Mouse (Mus musculus) stomach, embryonic 14.5 days (tissue): ENCODE measurements at regions not wholly inside any gene's neighbourhood (a gene's known extent, or its start where the extent isn't known, plus 50 kb on each side); places are given as distances from the start of the nearest gene placed in this dataset.

ENCODE experiments used
- ATAC-seq: fragments of 200-750 bp; cut with Nextera tagmentation; 2 replicates; pipeline ENCODE4 v1.8.0; 2017; ENCODE audit warnings: low read depth, moderate TSS enrichment; ENCODE audit not compliant: insufficient number of reproducible peaks, insufficient read depth, low FRiP score
- H3K27ac ChIP-seq: fragments of 300-500 bp; sonication (generic); 2 replicates; pipeline ENCODE4 v1.5.1; 2014; ENCODE audit warnings: mild to moderate bottlenecking, low read length, moderate library complexity, mixed read lengths
- H3K27me3 ChIP-seq: fragments of 300-500 bp; sonication (generic); 2 replicates; pipeline ENCODE4 v1.6.1; 2014; ENCODE audit warnings: low read length, control low read depth, mixed read lengths; ENCODE audit not compliant: control insufficient read depth, insufficient read depth
- H3K36me3 ChIP-seq: fragments of 300-500 bp; sonication (generic); 2 replicates; pipeline ENCODE4 v1.6.1; 2014; ENCODE audit warnings: mild to moderate bottlenecking, control low read depth, low read length, moderate library complexity, mixed read lengths; ENCODE audit not compliant: control insufficient read depth, insufficient read depth
- H3K4me1 ChIP-seq: fragments of 300-500 bp; sonication (generic); 2 replicates; pipeline ENCODE4 v1.6.1; 2014; ENCODE audit warnings: low read length, control low read depth, mixed read lengths; ENCODE audit not compliant: control insufficient read depth, insufficient read depth
- H3K4me2 ChIP-seq: fragments of 300-500 bp; sonication (generic); replicated peaks from 2 replicates; pipeline ENCODE4 v1.6.1; 2014; ENCODE audit warnings: low read depth, low read length, control low read depth
- H3K4me3 ChIP-seq: fragments of 300-500 bp; sonication (generic); 2 replicates; pipeline ENCODE4 v1.5.1; 2014; ENCODE audit warnings: low read depth, low read length, control low read depth
- H3K9ac ChIP-seq: fragments of 300-500 bp; sonication (generic); replicated peaks from 2 replicates; pipeline ENCODE4 v1.6.1; 2014; ENCODE audit warnings: low read depth, mild to moderate bottlenecking, control low read depth, low read length, moderate library complexity, mixed read lengths
- H3K9me3 ChIP-seq: fragments of 300-500 bp; sonication (generic); 2 replicates; pipeline ENCODE4 v1.6.1; 2016; ENCODE audit warnings: low read depth, low read length, control low read depth; ENCODE audit not compliant: control insufficient read depth
- WGBS: fragments of 180-500 bp; shearing (Covaris S2); extraction: QIAGEN DNeasy Blood & Tissue Kit; methylation state at CpG from one replicate; pipeline ENCODE4 v1.1.7; 2014; 5-methylcytosine and 5-hydroxymethylcytosine counted together

GRCm38 (mm10) chr1:186448841-186449650 is 256.7 kb downstream of the Tgfb2 start:
- no peak for ATAC-seq
- H3K4me2 ChIP-seq = no peak overlapping the region
- H3K9me3 ChIP-seq = no peaks in the 10 kb centered on the region
- no peaks in the 10 kb centered on the region for H3K36me3 ChIP-seq
- H3K4me3 ChIP-seq = no peak overlapping the region
- H3K27ac ChIP-seq = no peak overlapping the region
- no peak overlapping the region for H3K9ac ChIP-seq
- peaks cover 8% of the 10 kb centered on the region; the same call in 1 of the 2 replicates for H3K4me1 ChIP-seq
- 26% methylated on average over 16 of the region's 16 CpGs for WGBS
- H3K27me3 ChIP-seq = no peaks in the 10 kb centered on the region

- WGBS = 45% methylated on average over 1 of the region's 1 CpGs
- no peaks in the 10 kb centered on the region for H3K27me3 ChIP-seq
- ATAC-seq = no peak
These were observed 258.3 kb downstream of the Tgfb2 start for GRCm38 (mm10) chr1:186447521-186447920.

GRCm38 (mm10) chr1:186444701-186445131 is 261.1 kb downstream of the Tgfb2 start:
- 57% methylated on average over 5 of the region's 5 CpGs for WGBS
- H3K27me3 ChIP-seq = no peaks in the 10 kb centered on the region
- no peak overlapping the region for H3K4me3 ChIP-seq
- H3K27ac ChIP-seq = no peak overlapping the region
- ATAC-seq = no peak
- no peaks in the 10 kb centered on the region for H3K9me3 ChIP-seq
- peaks cover 8% of the 10 kb centered on the region; the same call in 1 of the 2 replicates for H3K4me1 ChIP-seq
- no peaks in the 10 kb centered on the region for H3K36me3 ChIP-seq
- H3K9ac ChIP-seq = no peak overlapping the region
- H3K4me2 ChIP-seq = no peak overlapping the region

More at GRCm38 (mm10) chr1:186447521-186447920, 258.3 kb downstream of the Tgfb2 start:
- no peaks in the 10 kb centered on the region for H3K9me3 ChIP-seq
- H3K4me1 ChIP-seq = peaks cover 8% of the 10 kb centered on the region; the same call in 1 of the 2 replicates
- no peak overlapping the region for H3K27ac ChIP-seq
- H3K4me3 ChIP-seq = no peak overlapping the region
- no peaks in the 10 kb centered on the region for H3K36me3 ChIP-seq
- H3K4me2 ChIP-seq = no peak overlapping the region
- H3K9ac ChIP-seq = no peak overlapping the region

GRCm38 (mm10) chr1:186442160-186442559 is 263.6 kb downstream of the Tgfb2 start:
- WGBS = 73% methylated on average over 1 of the region's 1 CpGs
- H3K27me3 ChIP-seq = no peaks in the 10 kb centered on the region
- H3K36me3 ChIP-seq = no peaks in the 10 kb centered on the region
- no peaks in the 10 kb centered on the region for H3K9me3 ChIP-seq
- ATAC-seq = no peak
- no peaks in the 10 kb centered on the region for H3K4me1 ChIP-seq
- H3K4me3 ChIP-seq = no peak overlapping the region
- no peak overlapping the region for H3K4me2 ChIP-seq
- H3K9ac ChIP-seq = no peak overlapping the region
- H3K27ac ChIP-seq = no peak overlapping the region

- 35% methylated on average over 12 of the region's 12 CpGs for WGBS
- Histone ChIP-seq H3K27ac (no peak overlapping the region), H3K9me3 (no peaks in the 10 kb centered on the region), H3K9ac (no peak overlapping the region), H3K4me2 (no peak overlapping the region), H3K4me1 (no peaks in the 10 kb centered on the region), H3K27me3 (no peaks in the 10 kb centered on the region), H3K4me3 (no peak overlapping the region), H3K36me3 (no peaks in the 10 kb centered on the region)
- no peak for ATAC-seq
These were observed 270.3 kb downstream of the Tgfb2 start for GRCm38 (mm10) chr1:186435336-186435972.

- no peak overlapping the region for H3K9ac ChIP-seq
- no peaks in the 10 kb centered on the region for H3K27me3 ChIP-seq
- no peak overlapping the region for H3K4me2 ChIP-seq
- no peaks in the 10 kb centered on the region for H3K36me3 ChIP-seq
- H3K4me3 ChIP-seq = no peak overlapping the region
- WGBS = 33% methylated on average over 9 of the region's 9 CpGs
- ATAC-seq = no peak
- H3K4me1 ChIP-seq = no peaks in the 10 kb centered on the region
- H3K27ac ChIP-seq = no peak overlapping the region
- no peaks in the 10 kb centered on the region for H3K9me3 ChIP-seq
These were observed 271.0 kb downstream of the Tgfb2 start for GRCm38 (mm10) chr1:186434782-186435181.

- H3K4me2 ChIP-seq = no peak overlapping the region
- no peaks in the 10 kb centered on the region for H3K9me3 ChIP-seq
- no peak for ATAC-seq
- no peaks in the 10 kb centered on the region for H3K4me1 ChIP-seq
- H3K27ac ChIP-seq = no peak overlapping the region
- H3K4me3 ChIP-seq = no peak overlapping the region
- no peak overlapping the region for H3K9ac ChIP-seq
- no peaks in the 10 kb centered on the region for H3K27me3 ChIP-seq
- 71% methylated on average over 2 of the region's 2 CpGs for WGBS
- no peaks in the 10 kb centered on the region for H3K36me3 ChIP-seq
These were observed 271.8 kb downstream of the Tgfb2 start for GRCm38 (mm10) chr1:186434007-186434406.

GRCm38 (mm10) chr1:186433169-186433665 is 272.6 kb downstream of the Tgfb2 start:
- H3K4me2 ChIP-seq = no peak overlapping the region
- no peak overlapping the region for H3K27ac ChIP-seq
- no peaks in the 10 kb centered on the region for H3K4me1 ChIP-seq
- no peak for ATAC-seq
- H3K27me3 ChIP-seq = no peaks in the 10 kb centered on the region
- 74% methylated on average over 7 of the region's 7 CpGs for WGBS
- no peak overlapping the region for H3K9ac ChIP-seq
- no peak overlapping the region for H3K4me3 ChIP-seq
- no peaks in the 10 kb centered on the region for H3K9me3 ChIP-seq
- H3K36me3 ChIP-seq = no peaks in the 10 kb centered on the region
